Mouse (Mus musculus): Measurements from ENCODE around the gene 5031410I06Rik.
"Not testable (repeated sequence)": the region's sequence is repeated elsewhere in the genome, so short reads cannot be mapped to it uniquely, and the experiment has no call there.

Gene 5031410I06Rik

GRCm38 (mm10) chr5:26105262-26105661 is at the start of gene 5031410I06Rik:
5031410I06Rik (minus strand) TSS chr5:26105362.
- TF ChIP-seq GATA4 (IDR thresholded peaks at IDR 0.05; ENCODE audit: insufficient replicate concordance, low read length): not testable (repeated sequence)

DNA sequence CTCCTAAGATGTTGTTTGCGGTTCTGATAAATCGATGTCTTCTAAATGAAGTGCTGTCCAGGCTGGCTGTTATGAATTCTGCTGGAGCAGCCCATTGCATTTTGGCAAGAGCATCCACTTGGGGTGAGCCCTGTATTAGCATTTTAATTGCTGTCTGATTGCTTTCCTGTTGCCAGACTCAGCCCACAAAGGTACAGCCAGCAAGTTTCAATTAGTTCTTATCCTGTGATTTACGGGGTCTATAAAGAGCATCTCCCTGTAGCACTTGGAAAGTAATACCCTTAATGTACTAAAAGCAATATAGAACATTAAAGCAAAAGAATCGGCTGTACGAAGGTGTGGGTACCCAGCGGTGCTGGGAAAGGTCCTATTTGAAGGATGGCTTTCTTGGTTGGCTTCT is 37.7 kb upstream of the 5031410I06Rik start:
- TF ChIP-seq GATA4 (IDR thresholded peaks at IDR 0.05; ENCODE audit: insufficient replicate concordance, low read length): no peak

GRCm38 (mm10) chr5:26121321-26121720 is 16.2 kb upstream of the 5031410I06Rik start, which contains the start of gene Gm10220:
Gm10220 (minus strand) TSS chr5:26121421.
- TF ChIP-seq GATA4 (IDR thresholded peaks at IDR 0.05; ENCODE audit: insufficient replicate concordance, low read length): not testable (repeated sequence)

- not testable (repeated sequence) for TF ChIP-seq GATA4 (IDR thresholded peaks at IDR 0.05; ENCODE audit: insufficient replicate concordance, low read length)
These were observed 16.0 kb downstream of the 5031410I06Rik start, which contains the start of gene Gm10471 for GRCm38 (mm10) chr5:26089191-26089590. Gm10471 (minus strand) TSS chr5:26089291.

GRCm38 (mm10) chr5:26070716-26071115 is 34.4 kb downstream of the 5031410I06Rik start:
- no peak for TF ChIP-seq GATA4 (IDR thresholded peaks at IDR 0.05; ENCODE audit: insufficient replicate concordance, low read length)

GRCm38 (mm10) chr5:26058481-26058880 is 46.7 kb downstream of the 5031410I06Rik start, which contains the start of gene Gm7347:
Gm7347 (minus strand) TSS chr5:26058581.
- TF ChIP-seq GATA4 (IDR thresholded peaks at IDR 0.05; ENCODE audit: insufficient replicate concordance, low read length): not testable (repeated sequence)
